Mouse (Mus musculus) testis, adult 2 months (tissue): Measurements from ENCODE around the gene Prcd.
A peak's percentile ranks its signal among the peaks of the same experiment; 100 is the strongest.

ENCODE experiments used
- CTCF ChIP-seq: fragments of 200-500 bp; IDR thresholded peaks from 2 replicates; pipeline ENCODE4 v1.5.1; 2012; ENCODE audit warnings: low read depth, mild to moderate bottlenecking, inconsistent platforms, low read length, moderate library complexity; ENCODE audit not compliant: control insufficient read depth, insufficient read depth, insufficient replicate concordance
- POLR2A ChIP-seq: fragments of 200-500 bp; IDR thresholded peaks from 2 replicates; pipeline ENCODE4 v1.6.1; 2012; ENCODE audit warnings: low read depth, mild to moderate bottlenecking, inconsistent platforms, low read length, moderate library complexity; ENCODE audit not compliant: control insufficient read depth

DNA sequence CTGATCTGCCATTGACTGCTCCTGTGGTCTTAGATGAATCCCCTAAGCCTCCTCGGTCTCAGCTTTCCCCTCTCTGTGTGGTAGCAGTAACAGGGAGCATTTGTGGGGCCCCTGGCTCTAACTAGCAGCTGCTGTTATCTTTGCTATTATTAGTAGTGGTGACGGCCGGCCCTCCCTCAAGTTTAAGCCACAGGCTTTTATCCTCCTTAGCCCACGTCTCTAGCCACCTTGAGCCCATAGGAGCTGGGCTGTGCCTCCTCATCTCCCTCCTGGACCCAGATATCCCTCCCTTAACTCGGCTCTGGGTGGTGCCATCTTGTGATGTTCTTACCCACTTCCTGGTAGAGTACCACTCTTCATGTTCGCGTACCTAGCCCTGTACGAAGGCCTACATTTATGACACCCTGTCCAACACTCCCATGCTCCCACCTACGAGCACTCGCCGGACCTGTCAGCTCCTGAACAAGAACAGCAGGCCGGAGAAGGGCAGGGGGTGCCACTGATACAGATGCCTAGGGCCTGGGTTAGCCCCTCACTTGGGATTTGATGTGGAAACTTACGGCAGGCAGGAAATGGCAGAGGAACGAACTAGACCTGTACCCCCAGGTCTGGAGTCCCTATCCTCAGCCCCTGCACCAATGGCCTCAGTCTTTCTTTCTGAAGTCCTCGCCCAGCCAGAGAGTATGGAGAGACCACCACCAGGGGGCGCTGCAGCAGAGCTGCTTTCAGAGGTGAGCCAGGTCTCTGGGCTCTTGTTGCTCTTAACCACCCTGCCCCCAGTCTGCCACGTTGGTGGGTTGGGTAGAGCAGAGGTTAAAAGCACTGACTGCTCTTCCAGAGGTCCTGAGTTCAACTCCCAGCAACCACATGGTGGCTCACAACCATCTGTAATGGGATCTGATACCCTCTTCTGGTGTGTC is 28.0 kb upstream of the Prcd start:
- peak; percentile 87 for TF ChIP-seq CTCF
- TF ChIP-seq POLR2A, result no peak
